In genomic region chr6:41543411-41544050, GRCm38 (mm10) we compare ENCODE assay signal across 8 mouse cellular contexts. TPM values are rescaled to one million over a fixed set of nuclear protein-coding genes. Genes with fewer than 3 reads are reported as not detected.
DNase-seq lines count a peak whose midpoint lies in the region; ATAC-seq and TF ChIP-seq lines count a peak whose summit lies in the region.

No protein-coding gene starts in this region.

- H3K9me3 ChIP-seq in hindbrain, embryonic 15.5 days = no peaks in the 10 kb centered on the region
- no peaks in the 10 kb centered on the region for H3K9me3 ChIP-seq in midbrain, embryonic 15.5 days

- H3K27ac ChIP-seq in left cerebral cortex, adult 2 months = peak overlapping the region; percentile 56
- H3K27ac ChIP-seq in hindbrain, embryonic 15.5 days (replicated peaks) = no peak overlapping the region
- H3K27ac ChIP-seq in midbrain, embryonic 15.5 days = peak overlapping the region; percentile 9; the same call in 1 of the 2 replicates

- peak overlapping the region; percentile 24; the same call in 1 of the 2 replicates for H3K9ac ChIP-seq in hindbrain, embryonic 15.5 days
- peak overlapping the region; percentile 29 for H3K9ac ChIP-seq in midbrain, embryonic 15.5 days

- no peaks in the 10 kb centered on the region for H3K27me3 ChIP-seq in hindbrain, embryonic 15.5 days
- H3K27me3 ChIP-seq in midbrain, embryonic 15.5 days (replicated peaks) = no peaks in the 10 kb centered on the region

- no peak for DNase-seq in left cerebral cortex, adult 2 months (ENCODE audit: extremely low spot score in 1 of 2, low spot score in 2 of 2)
- no peak for DNase-seq in left cerebral cortex, postnatal 25 days (ENCODE audit: low spot score in 2 of 2)
- peak; percentile 28 for DNase-seq in embryo, embryonic 11 days
- DNase-seq in MN1 (ENCODE audit: low spot score) = no peak
- DNase-seq in gastrocnemius, postnatal 10 days = no peak
- no peak for DNase-seq in gastrocnemius, postnatal 25 days

- H3K4me1 ChIP-seq in hindbrain, embryonic 15.5 days (replicated peaks) = peaks cover 19% of the 10 kb centered on the region
- peaks cover 16% of the 10 kb centered on the region for H3K4me1 ChIP-seq in midbrain, embryonic 15.5 days

- peak overlapping the region; percentile 73 for H3K4me2 ChIP-seq in hindbrain, embryonic 15.5 days
- H3K4me2 ChIP-seq in midbrain, embryonic 15.5 days = peak overlapping the region; percentile 60

- 8% methylated on average over 28 of the region's 28 CpGs for WGBS in hindbrain, embryonic 15.5 days
- 6% methylated on average over 28 of the region's 28 CpGs for WGBS in midbrain, embryonic 15.5 days

- peak; percentile 42; the same call in 1 of the 2 replicates for ATAC-seq in hindbrain, embryonic 15.5 days (ENCODE audit: low FRiP score, low read depth)
- peak; percentile 3; the same call in 1 of the 2 replicates for ATAC-seq in midbrain, embryonic 15.5 days (replicated peaks)

- no peaks in the 10 kb centered on the region for H3K36me3 ChIP-seq in hindbrain, embryonic 15.5 days
- H3K36me3 ChIP-seq in midbrain, embryonic 15.5 days (replicated peaks) = no peaks in the 10 kb centered on the region

- TF ChIP-seq CTCF in left cerebral cortex, adult 2 months (IDR thresholded peaks at IDR 0.05) = no peak

- intact Hi-C loops in left cerebral cortex, adult 2 months (cut with DNase I) = no loop called here
- intact Hi-C loops in left cerebral cortex, postnatal 25 days (cut with DNase I) = no loop called here

- peak overlapping the region; percentile 46 for H3K4me3 ChIP-seq in left cerebral cortex, adult 2 months
- H3K4me3 ChIP-seq in hindbrain, embryonic 15.5 days = peak overlapping the region; percentile 39
- H3K4me3 ChIP-seq in midbrain, embryonic 15.5 days = peak overlapping the region; percentile 32

RNA-seq across cellular contexts. Expression of gene Prss2, which starts 21.9 kb away (rescaled TPM):
- not detected for total RNA-seq in left cerebral cortex, adult 2 months (2021)
- total RNA-seq in left cerebral cortex, postnatal 25 days (2021) = not detected
- polyA plus RNA-seq in hindbrain, embryonic 15.5 days (2015; fragmentation: Nextera tagmentation; extraction: Ambion mirVana) = not detected in 2 replicates
- polyA plus RNA-seq in midbrain, embryonic 15.5 days (2015; fragmentation: Nextera tagmentation; extraction: Ambion mirVana) = not detected in 2 replicates
- total RNA-seq in gastrocnemius, postnatal 10 days (2021) = not detected
- total RNA-seq in gastrocnemius, postnatal 25 days (2021) = not detected
